Mouse (Mus musculus): ENCODE measurements at regions not wholly inside any gene's neighbourhood (a gene's known extent, or its start where the extent isn't known, plus 50 kb on each side); places are given as distances from the start of the nearest gene placed in this dataset.

DNA sequence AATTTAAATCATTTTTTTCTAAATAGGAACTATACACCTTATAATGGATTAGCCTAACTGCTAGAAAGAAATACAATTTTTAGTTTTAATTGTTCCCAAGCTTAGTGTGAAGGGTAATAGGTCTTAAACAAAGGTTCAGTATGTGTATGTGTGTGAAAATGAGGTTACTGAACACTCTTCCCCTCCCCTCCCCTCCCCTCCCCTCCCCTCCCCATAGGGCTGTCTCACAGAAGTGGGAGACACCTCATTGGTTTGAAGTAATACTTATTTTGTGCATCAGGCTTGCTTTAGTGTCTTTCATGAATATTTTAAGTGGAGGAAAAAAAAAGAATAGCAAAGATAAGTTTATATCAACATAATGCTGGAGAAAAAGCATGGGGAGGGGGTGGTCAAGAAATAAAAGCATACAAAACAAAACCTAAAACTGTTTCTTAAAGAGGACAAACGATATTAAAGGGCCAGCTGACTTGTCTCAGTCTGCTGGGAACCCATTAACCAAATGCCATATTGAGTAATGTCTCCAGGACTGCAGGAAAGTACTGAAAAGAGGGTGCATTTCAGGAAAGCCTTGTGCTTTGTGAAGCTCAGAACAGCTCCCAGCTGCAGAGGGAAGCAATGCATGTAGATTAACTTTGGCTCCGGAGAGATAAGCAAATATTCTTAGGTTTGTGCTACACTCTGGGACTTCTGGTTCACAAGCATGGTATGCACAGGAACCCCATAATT is 59.2 kb downstream of the Csl start:
- H3K9ac ChIP-seq (replicated peaks), result no peak overlapping the region
- H3K4me1 ChIP-seq (replicated peaks), result no peaks in the 10 kb centered on the region
- ATAC-seq, result no peak
- H3K27me3 ChIP-seq, result no peaks in the 10 kb centered on the region
- no peak overlapping the region for H3K27ac ChIP-seq
- H3K36me3 ChIP-seq, result no peaks in the 10 kb centered on the region
- H3K9me3 ChIP-seq, result no peaks in the 10 kb centered on the region
- H3K4me2 ChIP-seq (replicated peaks), result no peak overlapping the region
- H3K4me3 ChIP-seq (replicated peaks), result no peak overlapping the region
- WGBS, result 79% methylated on average over 2 of the region's 2 CpGs
